ENCODE assay signal across 13 mouse cellular contexts in genomic region chr2:109979209-109979608, GRCm38 (mm10). TPM values are rescaled to one million over a fixed set of nuclear protein-coding genes. Genes with fewer than 3 reads are reported as not detected.
DNase-seq lines count a peak whose midpoint lies in the region; ATAC-seq and TF ChIP-seq lines count a peak whose summit lies in the region.
"Had no signal": no experiment of that assay in that cellular context is flagged by ENCODE, and none has a peak within 500 bp of the region (broad histone marks: within the 10 kb centered on the region; RNA-seq: fewer than 3 reads in every experiment).

No protein-coding gene starts in this region.

- no peak overlapping the region for H3K4me3 ChIP-seq in neural tube, embryonic 14.5 days (ENCODE audit: low read depth, low read length)
- no peak overlapping the region for H3K4me3 ChIP-seq in heart, embryonic 16.5 days (ENCODE audit: low read length)
- no peak overlapping the region for H3K4me3 ChIP-seq in stomach, postnatal 0 days (ENCODE audit: low read depth, low read length)
- no peak overlapping the region for H3K4me3 ChIP-seq in lung, postnatal 0 days (ENCODE audit: low read depth, low read length)
- H3K4me3 ChIP-seq: forebrain, embryonic 13.5 days; myocyte had no signal

- H3K27me3 ChIP-seq in neural tube, embryonic 14.5 days (ENCODE audit: control insufficient read depth, insufficient read depth, low read length): no peaks in the 10 kb centered on the region
- H3K27me3 ChIP-seq in heart, embryonic 16.5 days (ENCODE audit: control insufficient read depth, insufficient read depth, low read length): no peaks in the 10 kb centered on the region
- H3K27me3 ChIP-seq in stomach, postnatal 0 days (ENCODE audit: control insufficient read depth, insufficient read depth, low read length): no peaks in the 10 kb centered on the region
- H3K27me3 ChIP-seq in lung, postnatal 0 days (replicated peaks; ENCODE audit: insufficient read depth, low read length): no peaks in the 10 kb centered on the region

- H3K27ac ChIP-seq in neural tube, embryonic 14.5 days (ENCODE audit: low read depth, low read length): no peak overlapping the region
- H3K27ac ChIP-seq in heart, embryonic 16.5 days (ENCODE audit: low read length): peak overlapping the region; percentile 79
- no peak overlapping the region for H3K27ac ChIP-seq in stomach, postnatal 0 days (replicated peaks)
- no peak overlapping the region for H3K27ac ChIP-seq in lung, postnatal 0 days (ENCODE audit: low read length)
- H3K27ac ChIP-seq: forebrain, embryonic 13.5 days had no signal

- peak; percentile 30 to 63 for DNase-seq in cerebellum, postnatal 25 days
- DNase-seq in cerebellum, adult 8-10 months: no peak
- DNase-seq in neural tube, embryonic 10.5 days (ENCODE audit: extremely low spot score, low spot score): no peak
- DNase-seq in stomach, postnatal 0 days (ENCODE audit: low spot score): peak; percentile 63
- DNase-seq in lung, postnatal 0 days (ENCODE audit: low spot score): no peak
- DNase-seq in ovary, postnatal 10 days (ENCODE audit: low spot score): no peak
- DNase-seq: kidney, adult 18-20 months; right cerebral cortex, adult 18-20 months; thymus, postnatal 36 days had no signal

- TF ChIP-seq EP300 in stomach, postnatal 0 days (optimal IDR thresholded peaks at IDR 0.05): no peak
- TF ChIP-seq EP300 in lung, postnatal 0 days (IDR thresholded peaks at IDR 0.05): no peak

- ATAC-seq in neural tube, embryonic 14.5 days (ENCODE audit: low read depth): 0 out of 2 replicates have a peak, but pooled peaks have one; percentile 38
- ATAC-seq in heart, embryonic 16.5 days (replicated peaks; ENCODE audit: extremely low read depth, insufficient read depth, low FRiP score): peak; percentile 83; the same call in 1 of the 2 replicates
- ATAC-seq in stomach, postnatal 0 days (ENCODE audit: low FRiP score, low TSS enrichment): 0 out of 2 replicates have a peak, but pooled peaks have one; percentile 55
- ATAC-seq in lung, postnatal 0 days: no peak
- ATAC-seq: forebrain, embryonic 13.5 days had no signal

- 0 out of 2 replicates have a peak, but pooled peaks cover 3% of the 10 kb centered on the region for H3K4me1 ChIP-seq in neural tube, embryonic 14.5 days (ENCODE audit: control insufficient read depth, insufficient read depth, low read length)
- H3K4me1 ChIP-seq in heart, embryonic 16.5 days (ENCODE audit: control insufficient read depth, insufficient read depth, low read length): peaks cover 21% of the 10 kb centered on the region
- H3K4me1 ChIP-seq in stomach, postnatal 0 days (replicated peaks; ENCODE audit: control insufficient read depth, insufficient read depth): no peaks in the 10 kb centered on the region
- no peaks in the 10 kb centered on the region for H3K4me1 ChIP-seq in lung, postnatal 0 days (ENCODE audit: insufficient read depth, low read depth, low read length)
- H3K4me1 ChIP-seq: forebrain, embryonic 13.5 days had no signal

- H3K9me3 ChIP-seq in neural tube, embryonic 14.5 days (ENCODE audit: control insufficient read depth, low read length): no peaks in the 10 kb centered on the region
- no peaks in the 10 kb centered on the region for H3K9me3 ChIP-seq in heart, embryonic 16.5 days (replicated peaks; ENCODE audit: control insufficient read depth, low read length)
- H3K9me3 ChIP-seq in stomach, postnatal 0 days (ENCODE audit: control insufficient read depth, low read length): no peaks in the 10 kb centered on the region
- no peaks in the 10 kb centered on the region for H3K9me3 ChIP-seq in lung, postnatal 0 days (ENCODE audit: low read length)
- H3K9me3 ChIP-seq: forebrain, embryonic 13.5 days had no signal

- H3K4me2 ChIP-seq in neural tube, embryonic 14.5 days (ENCODE audit: low read depth, low read length): no peak overlapping the region
- no peak overlapping the region for H3K4me2 ChIP-seq in heart, embryonic 16.5 days (ENCODE audit: low read depth, low read length)
- H3K4me2 ChIP-seq in stomach, postnatal 0 days (replicated peaks; ENCODE audit: low read depth): no peak overlapping the region
- H3K4me2 ChIP-seq in lung, postnatal 0 days (replicated peaks; ENCODE audit: low read depth, low read length): no peak overlapping the region
- H3K4me2 ChIP-seq: forebrain, embryonic 13.5 days had no signal

- no peak overlapping the region for H3K9ac ChIP-seq in neural tube, embryonic 14.5 days (replicated peaks; ENCODE audit: low read depth, low read length)
- H3K9ac ChIP-seq in heart, embryonic 16.5 days (ENCODE audit: low read length): no peak overlapping the region
- H3K9ac ChIP-seq in stomach, postnatal 0 days (ENCODE audit: low read length): no peak overlapping the region
- H3K9ac ChIP-seq in lung, postnatal 0 days (replicated peaks; ENCODE audit: low read depth): no peak overlapping the region
- H3K9ac ChIP-seq: forebrain, embryonic 13.5 days had no signal

- TF ChIP-seq CTCF in stomach, postnatal 0 days (IDR thresholded peaks at IDR 0.05; ENCODE audit: low read depth): no peak
- TF ChIP-seq CTCF in lung, postnatal 0 days (IDR thresholded peaks at IDR 0.05): no peak

- no peaks in the 10 kb centered on the region for H3K36me3 ChIP-seq in neural tube, embryonic 14.5 days (ENCODE audit: control insufficient read depth, insufficient read depth, low read length)
- peaks cover 5% of the 10 kb centered on the region; the same call in 1 of the 2 replicates for H3K36me3 ChIP-seq in heart, embryonic 16.5 days (ENCODE audit: control insufficient read depth, insufficient read depth)
- no peaks in the 10 kb centered on the region for H3K36me3 ChIP-seq in stomach, postnatal 0 days (ENCODE audit: control insufficient read depth, insufficient read depth, low read length)
- H3K36me3 ChIP-seq in lung, postnatal 0 days (ENCODE audit: insufficient read depth, low read length): no peaks in the 10 kb centered on the region

RNA-seq across cellular contexts. Expression of gene Ccdc34, which starts 38.4 kb away (rescaled TPM):
- 28.4 and 29.6 TPM in 2 replicates for polyA plus RNA-seq in neural tube, embryonic 14.5 days (2014; fragmentation: Nextera tagmentation; extraction: Ambion mirVana)
- 26.4 TPM in 2 replicates for polyA plus RNA-seq in heart, embryonic 16.5 days (2015; fragmentation: Nextera tagmentation; extraction: Ambion mirVana)
- 16.1 and 18.7 TPM in 2 replicates for polyA plus RNA-seq in stomach, postnatal 0 days (2015; fragmentation: Nextera tagmentation; extraction: Ambion mirVana)
- 10.4 and 11.0 TPM in 2 replicates for polyA plus RNA-seq in lung, postnatal 0 days (2015; fragmentation: Nextera tagmentation; extraction: Ambion mirVana)

Comparison
In these comparisons a context has a peak if more than half of its experiments do, and no peak if none do; other contexts are left out.
1. DNase-seq: peak in cerebellum, postnatal 25 days (2 of 2) and stomach, postnatal 0 days (single experiment); none in cerebellum, adult 8-10 months (single experiment), neural tube, embryonic 10.5 days (single experiment), lung, postnatal 0 days (single experiment) and ovary, postnatal 10 days (single experiment).